Mouse (Mus musculus) MEL (cell line): ENCODE results near the gene Lsamp.

Source experiments
- CTCF ChIP-seq, 3 experiments: IDR thresholded peaks in 2 of 3; conservative IDR thresholded peaks in 1 of 3; 2 replicates each; pipeline ENCODE4 v1.5.1; 2011 to 2012; ENCODE audit warnings: low read length in 3 of 3, low read depth in 2 of 3, mild to moderate bottlenecking in 2 of 3, improper control_type of control experiment in 1 of 3, inconsistent platforms in 1 of 3, mixed read lengths in 1 of 3, moderate library complexity in 1 of 3; ENCODE audit not compliant: control insufficient read depth in 1 of 3, insufficient read depth in 1 of 3, poor library complexity in 1 of 3, severe bottlenecking in 1 of 3
- E2F4 ChIP-seq: IDR thresholded peaks from 2 replicates; pipeline ENCODE4 v1.6.1; 2011; ENCODE audit warnings: low read depth, low read length, improper control_type of control experiment, borderline replicate concordance
- ELF1 ChIP-seq: IDR thresholded peaks from 2 replicates; pipeline ENCODE4 v1.6.1; 2014; ENCODE audit warnings: low read depth, mild to moderate bottlenecking, inconsistent platforms, low read length, improper control_type of control experiment, moderate library complexity
- EP300 ChIP-seq, 2 experiments: IDR thresholded peaks; 2 replicates each; pipeline ENCODE4 v1.6.1; 2011; ENCODE audit warnings: improper control_type of control experiment in 2 of 2, low read length in 2 of 2, low read depth in 1 of 2, mild to moderate bottlenecking in 1 of 2
- ETS1 ChIP-seq: IDR thresholded peaks from 2 replicates; pipeline ENCODE4 v1.6.1; 2012; ENCODE audit warnings: low read depth, mild to moderate bottlenecking, inconsistent platforms, low read length, improper control_type of control experiment, moderate library complexity
- GATA1 ChIP-seq: IDR thresholded peaks from 2 replicates; pipeline ENCODE4 v1.6.1; 2011; ENCODE audit warnings: low read depth, low read length, improper control_type of control experiment
- MAX ChIP-seq: IDR thresholded peaks from 2 replicates; pipeline ENCODE4 v1.6.1; 2011; ENCODE audit warnings: low read length, improper control_type of control experiment
- MXI1 ChIP-seq: IDR thresholded peaks from 2 replicates; pipeline ENCODE4 v1.6.1; 2011; ENCODE audit warnings: mild to moderate bottlenecking, low read depth, low read length, improper control_type of control experiment
- POLR2A ChIP-seq, 2 experiments: IDR thresholded peaks; 2 replicates each; pipeline ENCODE4 v1.6.1; 2011 to 2012; ENCODE audit warnings: low read length in 2 of 2, mild to moderate bottlenecking in 2 of 2, control low read depth in 1 of 2, improper control_type of control experiment in 1 of 2, low read depth in 1 of 2, moderate library complexity in 1 of 2; ENCODE audit not compliant: control insufficient read depth in 1 of 2, insufficient read depth in 1 of 2, poor library complexity in 1 of 2
- SIN3A ChIP-seq: IDR thresholded peaks from 2 replicates; pipeline ENCODE4 v1.6.1; 2012; ENCODE audit warnings: low read length, improper control_type of control experiment, inconsistent platforms
- TAL1 ChIP-seq: IDR thresholded peaks from 2 replicates; pipeline ENCODE4 v1.6.1; 2012; ENCODE audit warnings: mild to moderate bottlenecking, inconsistent platforms, low read length, moderate library complexity, mixed read lengths
- ZMIZ1 ChIP-seq: IDR thresholded peaks from 2 replicates; pipeline ENCODE4 v1.6.1; 2012; ENCODE audit warnings: low read depth, mild to moderate bottlenecking, inconsistent platforms, low read length, improper control_type of control experiment, moderate library complexity
- ZNF384 ChIP-seq: IDR thresholded peaks from 2 replicates; pipeline ENCODE4 v1.6.1; 2012; ENCODE audit warnings: low read depth, mild to moderate bottlenecking, inconsistent platforms, low read length, improper control_type of control experiment

- TF ChIP-seq MXI1, result no peak
- TF ChIP-seq TAL1, result no peak
- no peak for TF ChIP-seq CTCF (IDR thresholded peaks at IDR 0.05 in 2 of 3, conservative IDR thresholded peaks at IDR 0.05 in 1 of 3; ENCODE audit: control insufficient read depth in 1 of 3, insufficient read depth in 1 of 3, low read depth in 2 of 3, low read length in 3 of 3, poor library complexity in 1 of 3, severe bottlenecking in 1 of 3)
- no peak for TF ChIP-seq MAX
- no peak for TF ChIP-seq POLR2A (IDR thresholded peaks at IDR 0.05; ENCODE audit: control insufficient read depth in 1 of 2, insufficient read depth in 1 of 2, low read depth in 1 of 2, low read length in 2 of 2, poor library complexity in 1 of 2)
- no peak for TF ChIP-seq ETS1
- no peak for TF ChIP-seq ZNF384
- TF ChIP-seq SIN3A, result no peak
- no peak for TF ChIP-seq EP300 (IDR thresholded peaks at IDR 0.05; ENCODE audit: low read depth in 1 of 2, low read length in 2 of 2)
- TF ChIP-seq GATA1, result no peak
- TF ChIP-seq ELF1, result no peak
- no peak for TF ChIP-seq E2F4
- no peak for TF ChIP-seq ZMIZ1
These were observed 2173.7 kb downstream of the Lsamp start for GRCm38 (mm10) chr16:42157816-42158215.
